Mouse (Mus musculus): Measurements from ENCODE around the gene Chp2.
A peak's percentile ranks its signal among the peaks of the same experiment; 100 is the strongest.

The Chp2 gene

GRCm38 (mm10) chr7:122219315-122219801 lies at the start of gene Chp2:
Gene Chp2 (plus strand): TSS chr7:122219496.
- DNase-seq (ENCODE audit: low read depth, low spot score), result no peak

DNA sequence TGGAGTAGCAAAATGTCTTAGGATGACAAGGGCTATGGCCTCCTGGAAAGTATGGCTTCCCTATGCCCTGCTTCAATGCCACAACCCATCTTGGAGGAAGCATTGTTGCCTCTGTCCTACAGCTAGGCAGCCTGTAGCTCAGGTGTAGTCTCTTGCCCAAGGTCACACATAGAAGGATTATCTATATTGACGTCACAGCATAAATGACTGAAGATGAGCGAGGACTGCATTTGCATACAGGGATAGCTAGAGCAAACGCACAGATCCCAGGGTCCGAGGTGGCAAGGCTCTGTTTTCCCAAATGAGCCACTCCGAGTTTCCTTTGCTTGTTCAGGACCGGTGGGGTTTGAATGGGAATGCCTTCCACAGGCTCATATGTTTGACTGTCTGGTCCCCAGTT lies 48.6 kb upstream of the Chp2 start:
- DNase-seq (ENCODE audit: low read depth, low spot score), result no peak

GRCm38 (mm10) chr7:122171613-122172012 lies 47.7 kb upstream of the Chp2 start:
- DNase-seq (ENCODE audit: low read depth, low spot score), result no peak

DNA sequence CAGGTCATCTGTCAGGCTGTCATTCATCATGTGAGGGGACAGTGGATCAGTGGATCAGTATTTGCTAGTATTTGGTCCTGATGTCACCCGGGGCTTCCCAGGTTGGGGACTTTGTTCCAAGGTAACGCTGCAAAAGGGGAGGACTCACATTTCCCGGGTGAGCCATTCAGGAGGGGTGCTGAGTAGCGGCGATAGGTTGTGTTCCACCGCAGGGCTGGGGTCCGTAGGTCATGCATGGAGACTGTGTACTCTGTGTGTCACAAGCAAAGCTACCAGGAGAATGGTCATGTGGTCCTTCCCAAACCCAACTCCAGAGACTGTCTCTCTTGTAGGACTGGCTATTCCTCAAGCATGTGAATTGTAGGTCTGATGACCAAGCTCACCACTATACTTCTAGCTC lies 38.6 kb upstream of the Chp2 start:
- no peak for DNase-seq (ENCODE audit: low read depth, low spot score)

DNA sequence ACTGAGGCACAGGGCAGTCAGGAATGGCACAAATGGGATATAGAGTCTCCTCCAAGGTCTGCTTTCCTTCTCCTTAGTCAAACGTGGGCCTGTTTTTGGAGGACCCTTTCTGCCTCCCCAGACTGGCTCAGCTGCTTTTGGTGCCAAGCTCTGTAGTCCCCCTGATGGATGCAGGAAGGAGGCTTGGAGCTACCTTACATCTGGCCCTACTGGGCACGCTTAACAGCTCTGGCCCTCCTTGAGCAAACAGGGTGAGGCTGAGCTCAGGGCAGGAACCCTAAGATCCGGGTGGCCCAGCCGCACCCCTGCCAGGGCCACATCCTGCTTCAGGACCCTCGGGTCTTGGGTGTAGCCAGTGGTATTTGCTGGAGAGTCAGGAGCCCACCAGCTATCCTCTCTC lies 34.7 kb upstream of the Chp2 start:
- no peak for DNase-seq (ENCODE audit: low read depth, low spot score)

DNA sequence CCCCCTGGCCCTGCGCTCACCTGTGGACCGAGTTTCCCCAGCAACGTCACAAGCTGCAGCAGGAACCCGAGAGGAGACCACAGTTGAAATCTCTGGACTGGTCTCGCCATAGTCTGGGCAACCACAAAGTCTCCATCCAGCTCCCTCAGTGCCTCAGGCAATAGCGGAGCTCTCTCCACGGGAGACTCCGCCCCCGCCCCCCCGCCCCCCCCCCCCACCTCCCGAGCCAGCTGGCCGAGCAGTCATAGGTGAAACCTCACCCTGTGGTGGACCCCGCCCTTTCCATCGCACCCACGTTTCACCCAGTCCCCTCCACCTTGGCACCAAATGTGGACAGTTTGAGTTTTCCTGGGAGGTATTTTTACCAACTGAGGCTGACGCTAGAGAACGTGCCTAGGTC lies 33.3 kb upstream of the Chp2 start, which contains the start of gene Ern2:
Gene Ern2 (minus strand): TSS at position 165 of the 400 bp plus-strand sequence.
- no peak for DNase-seq (ENCODE audit: low read depth, low spot score)

DNA sequence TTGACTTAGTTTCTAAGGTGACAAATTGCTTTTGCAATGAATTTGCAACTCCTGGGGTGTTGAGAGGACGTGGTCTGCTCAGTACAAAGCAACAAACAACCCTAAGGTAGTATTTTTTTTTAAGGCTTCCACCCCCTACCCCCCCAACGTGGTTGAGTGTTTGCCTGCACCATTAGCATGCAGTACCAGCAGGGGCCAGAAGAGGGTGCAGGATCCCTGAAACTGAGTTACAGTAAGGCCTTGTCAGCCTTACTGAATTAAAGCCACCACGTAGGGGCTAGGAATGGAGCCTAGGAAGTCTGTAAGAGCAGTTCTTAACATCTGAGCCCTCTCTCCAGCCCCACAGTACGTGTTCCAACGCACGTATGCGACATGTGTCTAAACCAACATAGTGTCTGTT lies 29.8 kb upstream of the Chp2 start:
- peak; percentile 79 for DNase-seq (ENCODE audit: low read depth, low spot score)

DNA sequence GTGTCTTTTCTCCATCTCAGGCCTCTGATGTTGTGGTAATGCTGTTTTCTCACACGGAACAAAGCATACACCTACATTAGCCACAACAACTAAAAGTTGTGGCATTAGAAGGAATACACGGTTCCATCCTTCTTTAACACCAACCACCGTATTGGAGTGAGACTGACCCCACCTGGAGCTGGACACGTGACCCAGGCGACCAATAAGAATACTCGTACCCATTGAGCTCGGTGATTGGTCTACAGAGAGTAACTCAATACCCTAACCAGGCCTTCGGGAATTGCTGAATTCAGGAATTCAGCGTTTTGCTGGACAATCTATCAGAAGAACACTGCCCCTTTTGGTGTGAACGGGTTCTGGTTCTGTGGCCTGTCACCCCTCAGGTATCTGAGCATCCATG lies 28.2 kb upstream of the Chp2 start:
- DNase-seq (ENCODE audit: low read depth, low spot score), result no peak

DNA sequence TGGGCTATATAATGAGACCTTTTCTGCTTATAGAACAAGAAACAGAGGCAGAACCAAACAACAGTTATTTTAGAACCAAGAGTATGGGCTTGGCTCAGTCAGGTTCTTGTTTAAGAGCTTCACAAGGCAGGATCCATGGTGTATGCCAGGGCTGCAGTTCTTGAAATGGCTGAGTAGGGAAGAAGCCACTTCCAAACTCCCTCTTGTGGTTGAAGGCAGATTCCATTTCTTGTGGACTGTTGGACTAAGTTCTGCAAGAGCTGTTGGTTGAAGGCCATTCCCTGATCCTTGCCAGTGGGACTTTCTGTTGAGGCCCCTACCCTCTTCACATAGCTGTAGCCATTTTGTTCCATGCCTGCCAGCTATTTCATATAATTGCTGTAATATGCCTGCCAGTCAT lies 25.4 kb upstream of the Chp2 start:
- DNase-seq (ENCODE audit: low read depth, low spot score), result no peak

- DNase-seq (ENCODE audit: low read depth, low spot score), result no peak
Observed at GRCm38 (mm10) chr7:122196771-122197170, 22.5 kb upstream of the Chp2 start.

DNA sequence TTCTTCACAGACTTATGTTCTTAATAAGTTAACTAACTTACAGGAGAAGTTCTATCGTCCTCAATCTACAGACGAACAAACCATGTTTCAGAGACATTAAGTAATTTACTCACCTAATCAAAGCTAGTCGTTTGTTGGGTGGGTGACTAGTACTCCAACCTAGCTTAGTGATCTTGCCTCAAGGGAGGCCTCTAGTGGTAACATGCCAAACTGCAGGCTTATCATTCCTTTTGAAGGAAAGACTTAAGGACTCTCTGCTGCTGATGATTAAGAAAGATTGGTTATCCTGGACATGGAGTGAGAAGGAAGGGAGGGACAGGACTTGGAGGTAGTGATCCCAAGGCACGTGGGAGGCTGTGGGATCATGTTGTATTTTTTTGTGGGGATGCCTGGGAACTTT lies 22.0 kb upstream of the Chp2 start:
- DNase-seq (ENCODE audit: low read depth, low spot score), result peak; percentile 79

DNA sequence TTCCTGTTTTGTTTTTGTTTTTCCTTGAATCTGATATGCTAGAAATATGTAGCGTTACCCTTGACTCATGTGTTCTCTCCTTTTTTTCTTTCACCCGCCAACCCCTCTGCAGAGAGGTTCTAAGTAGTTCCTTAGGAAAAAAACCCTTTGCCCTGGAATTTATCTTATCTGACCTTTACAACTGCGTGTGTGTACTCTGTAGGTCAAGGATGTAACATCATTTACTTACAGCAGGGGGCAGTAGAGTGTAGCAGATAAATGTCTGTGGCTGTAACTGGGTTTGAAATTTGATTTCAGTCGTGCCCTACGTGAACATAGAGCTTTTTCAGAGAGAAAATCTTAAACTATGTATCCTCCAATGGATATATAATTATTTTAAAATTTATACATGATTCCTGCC lies 20.0 kb upstream of the Chp2 start:
- DNase-seq (ENCODE audit: low read depth, low spot score), result peak; percentile 49

- no peak for DNase-seq (ENCODE audit: low read depth, low spot score)
Observed at GRCm38 (mm10) chr7:122203936-122204335, 15.4 kb upstream of the Chp2 start.

DNA sequence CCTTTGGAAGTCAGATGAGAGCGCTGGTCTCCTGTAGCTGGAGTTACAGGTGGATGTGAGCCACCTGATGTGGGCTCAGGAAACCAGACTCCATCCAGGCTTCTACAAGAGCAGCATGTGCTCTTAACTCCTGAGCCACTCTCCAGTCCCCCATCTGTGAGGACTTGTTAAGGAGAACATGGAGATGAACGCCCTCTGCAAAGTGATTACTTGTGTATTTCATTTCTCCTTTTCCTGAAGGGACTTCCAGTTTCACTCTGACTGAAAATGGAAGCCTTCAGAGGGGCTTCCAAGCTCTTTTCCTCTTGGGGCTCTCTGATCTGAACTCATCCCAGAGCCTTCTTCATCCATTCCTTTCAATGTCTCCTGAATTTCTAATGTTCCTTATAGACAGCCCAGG lies 13.2 kb upstream of the Chp2 start:
- DNase-seq (ENCODE audit: low read depth, low spot score), result no peak

DNA sequence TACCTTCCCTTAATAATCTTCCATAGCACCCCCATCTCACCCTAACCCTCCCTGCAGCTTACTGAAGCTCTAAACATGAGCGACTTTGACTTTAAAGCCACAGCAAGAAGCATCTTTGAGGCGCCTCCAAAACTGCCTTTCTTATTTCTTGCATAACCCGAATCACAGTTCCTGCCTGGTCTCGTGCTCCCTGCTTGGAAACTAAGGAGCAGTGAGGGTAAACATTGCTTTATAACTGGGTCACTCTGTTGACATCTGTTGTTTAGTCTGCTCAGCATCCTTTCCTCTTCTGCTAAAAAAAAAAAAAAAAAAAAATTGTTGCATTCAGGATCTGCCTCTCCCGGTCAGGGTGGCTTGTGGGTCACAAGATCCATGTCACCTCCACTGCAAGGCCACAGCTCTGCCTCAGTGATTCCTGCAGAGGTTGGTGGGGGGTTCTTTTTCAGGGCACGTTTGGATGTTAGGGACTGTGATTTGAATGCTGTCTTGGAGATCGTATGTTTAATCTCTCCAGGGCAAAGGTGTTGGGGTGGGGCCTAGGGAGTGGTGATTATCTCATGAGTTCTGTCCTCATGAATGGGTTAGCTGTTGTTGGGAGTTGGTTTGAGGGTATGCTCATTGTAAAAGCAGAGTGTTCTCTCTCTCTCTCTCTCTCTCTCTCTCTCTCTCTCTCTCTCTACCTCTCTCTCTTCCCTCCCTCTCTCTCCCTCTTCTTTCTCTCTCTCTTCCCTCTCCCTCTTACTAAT lies 10.8 kb upstream of the Chp2 start:
- no peak for DNase-seq (ENCODE audit: low read depth, low spot score)

DNA sequence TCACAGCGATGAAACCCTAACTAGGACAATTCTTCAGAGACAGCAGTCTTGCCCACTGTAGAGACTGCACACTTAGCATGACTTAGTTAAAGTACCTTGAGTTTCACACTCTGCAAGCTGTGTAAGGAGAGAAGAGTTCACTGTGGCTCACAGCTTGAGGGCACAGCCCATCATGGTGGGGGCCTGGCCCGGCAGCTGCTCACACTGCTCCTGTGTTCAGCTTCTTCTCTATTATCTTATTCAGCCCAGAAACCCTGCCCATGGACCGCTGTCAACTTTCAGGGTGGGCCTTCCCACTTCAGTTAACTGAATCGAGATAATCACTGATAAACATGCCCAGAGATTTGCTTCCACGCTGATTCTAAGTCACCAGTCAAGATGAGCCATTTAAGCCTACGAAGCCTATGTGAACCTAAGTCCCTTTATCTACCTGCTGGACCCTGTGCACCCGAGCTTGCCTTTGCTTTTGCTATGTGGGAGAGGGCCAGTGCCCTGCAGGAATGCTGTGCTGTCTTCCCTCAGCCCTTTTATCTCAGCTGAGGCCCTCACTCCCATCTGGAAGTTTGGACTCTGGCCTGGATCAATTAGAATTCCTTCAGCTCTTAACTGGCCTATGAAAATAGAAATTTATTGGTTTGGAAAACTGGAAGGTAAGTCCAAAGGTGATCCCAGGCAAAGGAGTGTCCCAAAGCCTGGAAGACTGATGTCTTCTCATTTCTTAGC lies 6.9 kb downstream of the Chp2 start:
- DNase-seq (ENCODE audit: low read depth, low spot score), result no peak

DNA sequence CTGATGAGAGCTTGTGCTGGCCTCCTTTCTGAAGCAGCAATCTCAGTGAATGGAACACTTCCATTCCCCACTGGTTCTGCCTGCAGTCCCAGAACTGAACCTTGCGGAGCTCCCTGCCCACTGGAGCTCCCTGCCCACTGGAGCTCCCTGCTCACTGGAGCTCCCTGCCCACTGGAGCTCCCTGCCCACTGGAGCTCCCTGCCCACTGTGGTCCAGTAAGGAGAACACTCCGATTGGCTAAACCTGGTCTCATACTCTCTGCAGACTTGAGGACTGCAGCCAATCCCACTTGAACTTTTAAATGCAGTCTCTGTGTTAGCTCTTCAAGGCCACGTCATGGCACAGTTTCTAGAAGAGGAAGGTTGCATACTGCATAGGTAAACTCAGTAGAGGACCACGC lies 7.4 kb downstream of the Chp2 start:
- DNase-seq (ENCODE audit: low read depth, low spot score), result no peak

GRCm38 (mm10) chr7:122229306-122229705 lies 10.0 kb downstream of the Chp2 start:
- no peak for DNase-seq (ENCODE audit: low read depth, low spot score)

- no peak for DNase-seq (ENCODE audit: low read depth, low spot score)
Observed at GRCm38 (mm10) chr7:122229916-122230315, 10.6 kb downstream of the Chp2 start.

DNA sequence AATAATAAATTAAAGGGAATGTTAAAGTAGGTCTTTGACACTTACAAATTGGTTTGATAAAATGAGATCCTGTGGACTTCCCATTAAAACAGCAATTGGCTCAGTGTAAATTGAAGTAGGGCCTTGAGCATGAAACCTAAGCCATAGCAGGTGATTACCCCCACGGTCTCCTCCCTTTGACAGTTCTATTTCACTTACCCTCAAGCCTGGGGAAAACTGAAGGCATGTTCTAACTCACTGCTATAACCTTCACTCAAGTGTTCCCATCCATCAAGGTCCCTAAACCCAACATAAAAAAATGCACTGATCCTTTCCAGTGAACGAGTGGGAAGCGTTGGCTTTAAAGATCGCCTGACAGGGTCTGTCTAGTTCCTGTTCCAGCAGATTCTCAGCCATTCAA lies 11.6 kb downstream of the Chp2 start:
- DNase-seq (ENCODE audit: low read depth, low spot score), result no peak

DNA sequence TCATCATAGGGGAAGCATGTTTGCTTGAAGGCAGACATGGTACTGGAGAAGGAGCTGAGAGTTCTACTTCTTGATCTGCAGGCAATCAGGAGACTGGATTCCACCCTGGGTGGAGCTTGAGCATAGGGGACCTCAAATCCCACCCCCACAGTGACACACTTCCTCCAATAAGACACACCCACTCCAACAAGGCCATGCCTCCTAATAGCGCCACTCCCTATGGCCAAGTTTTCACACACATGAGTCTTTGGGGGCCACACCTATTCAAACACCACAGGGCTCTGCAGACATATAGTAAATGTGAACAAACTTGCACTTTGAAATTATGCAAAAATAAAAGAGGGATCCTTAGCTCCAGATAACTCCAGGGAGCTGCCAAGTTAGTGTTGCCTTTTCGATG lies 19.6 kb downstream of the Chp2 start:
- no peak for DNase-seq (ENCODE audit: low read depth, low spot score)

GRCm38 (mm10) chr7:122240413-122241119 lies 21.3 kb downstream of the Chp2 start:
- peak; percentile 23 for DNase-seq (ENCODE audit: low read depth, low spot score)

All from CD4-positive, CD25-positive, alpha-beta regulatory T cell, adult 2 months (primary cell).